Mouse (Mus musculus): ENCODE results near the gene Atp1a3. TPM values are rescaled to one million over a fixed set of nuclear protein-coding genes. Genes with fewer than 3 reads are reported as not detected.

Atp1a3 gene
- polyA plus RNA-seq, 1 experiment = 6.6 TPM

GRCm38 (mm10) chr7:25006171-25006570 is 413 bp upstream of the Atp1a3 start:
- Histone ChIP-seq H3K27me3 (ENCODE audit: control insufficient read depth, insufficient read depth, insufficient read length) (peaks cover 22% of the 10 kb centered on the region), H3K4me3 (no peak overlapping the region), H3K79me2 (ENCODE audit: control insufficient read depth, insufficient read depth) (no peaks in the 10 kb centered on the region), H3K36me3 (ENCODE audit: control insufficient read depth, insufficient read depth) (no peaks in the 10 kb centered on the region), H3K4me2 (ENCODE audit: low read depth) (no peak overlapping the region), H3ac (ENCODE audit: control insufficient read depth, insufficient read length) (no peak overlapping the region)
- TF ChIP-seq REST (IDR thresholded peaks at IDR 0.05; ENCODE audit: insufficient read depth, insufficient read length) (no peak), TCF12 (IDR thresholded peaks at IDR 0.05; ENCODE audit: insufficient read depth, poor library complexity, severe bottlenecking) (no peak), SRF (IDR thresholded peaks at IDR 0.05; ENCODE audit: control insufficient read depth, insufficient read length, low read depth) (no peak), TCF3 (IDR thresholded peaks at IDR 0.05; ENCODE audit: insufficient read length, low read depth) (no peak), CEBPB (IDR thresholded peaks at IDR 0.05; ENCODE audit: insufficient read depth, poor library complexity, severe bottlenecking) (no peak), USF1 (IDR thresholded peaks at IDR 0.05; ENCODE audit: low read depth) (no peak), E2F4 (IDR thresholded peaks at IDR 0.05; ENCODE audit: insufficient read depth) (no peak), MYOG (IDR thresholded peaks at IDR 0.05; ENCODE audit: control insufficient read depth in 1 of 3, insufficient read depth in 1 of 3, insufficient read length in 2 of 3, low read depth in 2 of 3) (no peak), MAX (IDR thresholded peaks at IDR 0.05; ENCODE audit: low read depth) (no peak), POLR2A (IDR thresholded peaks at IDR 0.05; ENCODE audit: insufficient read length, low read depth) (no peak), POLR2AphosphoS2 (IDR thresholded peaks at IDR 0.05; ENCODE audit: insufficient read length, low read depth) (no peak), MYOD1 (IDR thresholded peaks at IDR 0.05; ENCODE audit: control insufficient read depth in 1 of 3, insufficient read length in 2 of 3, low read depth in 2 of 3) (no peak)

- H3K27me3 ChIP-seq (ENCODE audit: control insufficient read depth, insufficient read depth, insufficient read length) = peaks cover 22% of the 10 kb centered on the region
- H3K4me2 ChIP-seq (ENCODE audit: low read depth) = no peak overlapping the region
- no peaks in the 10 kb centered on the region for H3K79me2 ChIP-seq (ENCODE audit: control insufficient read depth, insufficient read depth)
- H3K36me3 ChIP-seq (ENCODE audit: control insufficient read depth, insufficient read depth) = no peaks in the 10 kb centered on the region
- TF ChIP-seq CEBPB (IDR thresholded peaks at IDR 0.05; ENCODE audit: insufficient read depth, poor library complexity, severe bottlenecking) = no peak
- TF ChIP-seq REST (IDR thresholded peaks at IDR 0.05; ENCODE audit: insufficient read depth, insufficient read length) = no peak
- TF ChIP-seq MYOD1 (IDR thresholded peaks at IDR 0.05; ENCODE audit: control insufficient read depth in 1 of 3, insufficient read length in 2 of 3, low read depth in 2 of 3) = no peak
- no peak for TF ChIP-seq MYOG (IDR thresholded peaks at IDR 0.05; ENCODE audit: control insufficient read depth in 1 of 3, insufficient read depth in 1 of 3, insufficient read length in 2 of 3, low read depth in 2 of 3)
- TF ChIP-seq SRF (IDR thresholded peaks at IDR 0.05; ENCODE audit: control insufficient read depth, insufficient read length, low read depth) = no peak
- no peak for TF ChIP-seq TCF3 (IDR thresholded peaks at IDR 0.05; ENCODE audit: insufficient read length, low read depth)
- TF ChIP-seq TCF12 (IDR thresholded peaks at IDR 0.05; ENCODE audit: insufficient read depth, poor library complexity, severe bottlenecking) = no peak
- no peak for TF ChIP-seq POLR2AphosphoS2 (IDR thresholded peaks at IDR 0.05; ENCODE audit: insufficient read length, low read depth)
- no peak for TF ChIP-seq E2F4 (IDR thresholded peaks at IDR 0.05; ENCODE audit: insufficient read depth)
- no peak for TF ChIP-seq MAX (IDR thresholded peaks at IDR 0.05; ENCODE audit: low read depth)
- TF ChIP-seq POLR2A (IDR thresholded peaks at IDR 0.05; ENCODE audit: insufficient read length, low read depth) = no peak
- no peak for TF ChIP-seq USF1 (IDR thresholded peaks at IDR 0.05; ENCODE audit: low read depth)
- H3K4me3 ChIP-seq = no peak overlapping the region
- no peak overlapping the region for H3ac ChIP-seq (ENCODE audit: control insufficient read depth, insufficient read length)
These were observed 952 bp downstream of the Atp1a3 start for GRCm38 (mm10) chr7:25004806-25005205.

- Histone ChIP-seq H3K4me3 (no peak overlapping the region), H3K36me3 (ENCODE audit: control insufficient read depth, insufficient read depth) (no peaks in the 10 kb centered on the region), H3ac (ENCODE audit: control insufficient read depth, insufficient read length) (no peak overlapping the region), H3K79me2 (ENCODE audit: control insufficient read depth, insufficient read depth) (no peaks in the 10 kb centered on the region), H3K4me2 (ENCODE audit: low read depth) (no peak overlapping the region), H3K27me3 (ENCODE audit: control insufficient read depth, insufficient read depth, insufficient read length) (peaks cover 22% of the 10 kb centered on the region)
- TF ChIP-seq REST (IDR thresholded peaks at IDR 0.05; ENCODE audit: insufficient read depth, insufficient read length) (no peak), MAX (IDR thresholded peaks at IDR 0.05; ENCODE audit: low read depth) (no peak), TCF12 (IDR thresholded peaks at IDR 0.05; ENCODE audit: insufficient read depth, poor library complexity, severe bottlenecking) (no peak), CEBPB (IDR thresholded peaks at IDR 0.05; ENCODE audit: insufficient read depth, poor library complexity, severe bottlenecking) (no peak), MYOD1 (IDR thresholded peaks at IDR 0.05; ENCODE audit: control insufficient read depth in 1 of 3, insufficient read length in 2 of 3, low read depth in 2 of 3) (no peak), POLR2AphosphoS2 (IDR thresholded peaks at IDR 0.05; ENCODE audit: insufficient read length, low read depth) (no peak), MYOG (IDR thresholded peaks at IDR 0.05; ENCODE audit: control insufficient read depth in 1 of 3, insufficient read depth in 1 of 3, insufficient read length in 2 of 3, low read depth in 2 of 3) (no peak), SRF (IDR thresholded peaks at IDR 0.05; ENCODE audit: control insufficient read depth, insufficient read length, low read depth) (no peak), TCF3 (IDR thresholded peaks at IDR 0.05; ENCODE audit: insufficient read length, low read depth) (no peak), E2F4 (IDR thresholded peaks at IDR 0.05; ENCODE audit: insufficient read depth) (no peak), POLR2A (IDR thresholded peaks at IDR 0.05; ENCODE audit: insufficient read length, low read depth) (no peak), USF1 (IDR thresholded peaks at IDR 0.05; ENCODE audit: low read depth) (no peak)
These were observed 1.9 kb downstream of the Atp1a3 start for GRCm38 (mm10) chr7:25003820-25004388.

GRCm38 (mm10) chr7:25003291-25003690 is 2.5 kb downstream of the Atp1a3 start:
- no peak overlapping the region for H3K4me2 ChIP-seq (ENCODE audit: low read depth)
- no peaks in the 10 kb centered on the region for H3K79me2 ChIP-seq (ENCODE audit: control insufficient read depth, insufficient read depth)
- no peak overlapping the region for H3ac ChIP-seq (ENCODE audit: control insufficient read depth, insufficient read length)
- TF ChIP-seq USF1 (IDR thresholded peaks at IDR 0.05; ENCODE audit: low read depth) = no peak
- TF ChIP-seq MYOG (IDR thresholded peaks at IDR 0.05; ENCODE audit: control insufficient read depth in 1 of 3, insufficient read depth in 1 of 3, insufficient read length in 2 of 3, low read depth in 2 of 3) = no peak
- no peak for TF ChIP-seq POLR2AphosphoS2 (IDR thresholded peaks at IDR 0.05; ENCODE audit: insufficient read length, low read depth)
- no peak for TF ChIP-seq MYOD1 (IDR thresholded peaks at IDR 0.05; ENCODE audit: control insufficient read depth in 1 of 3, insufficient read length in 2 of 3, low read depth in 2 of 3)
- no peak for TF ChIP-seq MAX (IDR thresholded peaks at IDR 0.05; ENCODE audit: low read depth)
- no peak for TF ChIP-seq POLR2A (IDR thresholded peaks at IDR 0.05; ENCODE audit: insufficient read length, low read depth)
- no peak for TF ChIP-seq REST (IDR thresholded peaks at IDR 0.05; ENCODE audit: insufficient read depth, insufficient read length)
- no peak for TF ChIP-seq SRF (IDR thresholded peaks at IDR 0.05; ENCODE audit: control insufficient read depth, insufficient read length, low read depth)
- no peak for TF ChIP-seq TCF12 (IDR thresholded peaks at IDR 0.05; ENCODE audit: insufficient read depth, poor library complexity, severe bottlenecking)
- no peak for TF ChIP-seq TCF3 (IDR thresholded peaks at IDR 0.05; ENCODE audit: insufficient read length, low read depth)
- TF ChIP-seq E2F4 (IDR thresholded peaks at IDR 0.05; ENCODE audit: insufficient read depth) = no peak
- no peak for TF ChIP-seq CEBPB (IDR thresholded peaks at IDR 0.05; ENCODE audit: insufficient read depth, poor library complexity, severe bottlenecking)
- H3K36me3 ChIP-seq (ENCODE audit: control insufficient read depth, insufficient read depth) = no peaks in the 10 kb centered on the region
- H3K4me3 ChIP-seq = no peak overlapping the region
- peaks cover 20% of the 10 kb centered on the region for H3K27me3 ChIP-seq (ENCODE audit: control insufficient read depth, insufficient read depth, insufficient read length)

Data from myocyte (in vitro differentiated cells).